ENCODE assay signal across 8 mouse cellular contexts in the genomic region with DNA sequence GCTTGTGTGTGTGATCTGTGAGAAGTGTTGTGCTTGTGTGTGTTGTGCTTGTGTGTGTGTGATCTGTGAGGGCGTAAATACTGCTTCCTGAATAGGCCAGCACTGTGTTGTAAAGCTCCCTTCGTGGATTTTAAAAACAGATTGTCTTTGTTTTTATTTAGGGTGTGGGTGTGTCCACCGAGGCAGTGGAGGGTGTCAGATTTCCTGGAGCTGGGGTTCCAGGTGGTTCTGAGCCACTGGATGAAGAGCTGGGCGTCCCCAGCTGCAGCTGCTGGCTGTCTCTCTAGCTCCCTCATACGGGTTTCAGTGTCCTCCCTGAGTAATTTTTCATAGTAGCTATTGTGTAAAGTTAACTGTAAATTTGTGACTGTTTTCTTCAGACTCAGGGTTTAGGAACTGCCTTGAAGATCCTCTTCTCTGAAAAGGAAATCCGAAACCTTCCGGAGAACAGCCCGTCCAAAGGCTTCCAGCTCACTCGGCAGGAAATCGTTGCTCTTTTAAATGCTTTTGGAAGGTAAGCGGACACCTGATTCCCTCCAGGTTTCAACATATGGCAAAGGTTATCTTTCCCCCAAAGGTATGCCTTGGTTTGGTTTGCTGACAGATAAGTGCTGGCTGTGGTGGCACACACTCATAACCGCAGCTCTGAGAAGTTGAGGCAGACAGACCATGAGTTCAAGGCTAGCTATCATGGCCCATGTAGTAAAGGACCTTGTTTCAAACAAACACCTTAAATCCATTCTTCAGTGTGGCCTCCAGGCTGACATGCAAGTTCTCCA. TPM values are rescaled to one million over a fixed set of nuclear protein-coding genes. Genes with fewer than 3 reads are reported as not detected.
DNase-seq lines count a peak whose midpoint lies in the region; ATAC-seq and TF ChIP-seq lines count a peak whose summit lies in the region.
"Not testable (repeated sequence)": the region's sequence is repeated elsewhere in the genome, so short reads cannot be mapped to it uniquely, and the experiment has no call there.
"Had no signal": no experiment of that assay in that cellular context is flagged by ENCODE, and none has a peak within 500 bp of the region (broad histone marks: within the 10 kb centered on the region; RNA-seq: fewer than 3 reads in every experiment).

No protein-coding gene starts in this region.

- not testable (repeated sequence) for H3K4me2 ChIP-seq in embryonic facial prominence, embryonic 11.5 days (ENCODE audit: low read depth, low read length); kidney, embryonic 16.5 days (replicated peaks; ENCODE audit: low read depth, low read length); limb, embryonic 11.5 days (ENCODE audit: low read depth, severe bottlenecking)

- not testable (repeated sequence) for TF ChIP-seq CTCF in E14TG2a.4 (conservative IDR thresholded peaks at IDR 0.05; ENCODE audit: low read length); gastrocnemius, adult 2 months (IDR thresholded peaks at IDR 0.05)

- not testable (repeated sequence) for H3K27me3 ChIP-seq in E14TG2a.4 (ENCODE audit: insufficient read depth, low read length); embryonic facial prominence, embryonic 11.5 days (ENCODE audit: control insufficient read depth, insufficient read depth, low read length); kidney, embryonic 16.5 days (ENCODE audit: insufficient read depth, low read length); limb, embryonic 11.5 days (ENCODE audit: control insufficient read depth, insufficient read depth, low read length)

- H3K36me3 ChIP-seq in E14TG2a.4 (ENCODE audit: insufficient read depth, low read length); embryonic facial prominence, embryonic 11.5 days (replicated peaks; ENCODE audit: control insufficient read depth, insufficient read depth, low read depth, low read length); kidney, embryonic 16.5 days (ENCODE audit: insufficient read depth, low read length); limb, embryonic 11.5 days (ENCODE audit: control insufficient read depth, insufficient read depth, low read length): not testable (repeated sequence)

- peak overlapping the region; percentile 57 for H3K4me3 ChIP-seq in E14TG2a.4 (replicated peaks; ENCODE audit: low read length)
- H3K4me3 ChIP-seq in embryonic facial prominence, embryonic 11.5 days (ENCODE audit: low read depth, low read length); kidney, embryonic 16.5 days (ENCODE audit: low read length); limb, embryonic 11.5 days (ENCODE audit: low read depth, low read length): not testable (repeated sequence)
- H3K4me3 ChIP-seq in gastrocnemius, adult 2 months = 0 out of 2 replicates have a peak overlapping the region, but pooled peaks have one; percentile 21

- peak; percentile 10 for DNase-seq in brain, adult 2 months (ENCODE audit: low read depth, low spot score)
- peak; percentile 43 for DNase-seq in embryonic facial prominence, embryonic 11.5 days (ENCODE audit: low spot score)
- not testable (repeated sequence) for DNase-seq in gastrocnemius, adult 2 months
- DNase-seq in limb, embryonic 11.5 days (ENCODE audit: low spot score) = peak; percentile 49
- DNase-seq in mesoderm, embryonic 11.5 days (ENCODE audit: low read depth, low spot score) = peak; percentile 5

- H3K4me1 ChIP-seq in E14TG2a.4 (replicated peaks; ENCODE audit: low read depth, low read length) = peaks cover 14% of the 10 kb centered on the region
- not testable (repeated sequence) for H3K4me1 ChIP-seq in embryonic facial prominence, embryonic 11.5 days (ENCODE audit: control insufficient read depth, insufficient read depth, low read length); kidney, embryonic 16.5 days (ENCODE audit: insufficient read depth, low read length); limb, embryonic 11.5 days (ENCODE audit: control insufficient read depth, insufficient read depth, low read length)

- ATAC-seq in embryonic facial prominence, embryonic 11.5 days (replicated peaks; ENCODE audit: insufficient number of reproducible peaks, low FRiP score, low TSS enrichment, low read depth) = 0 out of 2 replicates have a peak, but pooled peaks have one; percentile 39
- ATAC-seq in kidney, embryonic 16.5 days (ENCODE audit: low FRiP score, low TSS enrichment) = peak; percentile 89
- peak; percentile 77; the same call in 1 of the 2 replicates for ATAC-seq in limb, embryonic 11.5 days (ENCODE audit: insufficient number of reproducible peaks, low FRiP score, low TSS enrichment, low read depth)

- H3K27ac ChIP-seq in embryonic facial prominence, embryonic 11.5 days (replicated peaks; ENCODE audit: low read depth, low read length); gastrocnemius, adult 2 months; kidney, embryonic 16.5 days (ENCODE audit: low read length); limb, embryonic 11.5 days (replicated peaks; ENCODE audit: low read depth, low read length): not testable (repeated sequence)

- not testable (repeated sequence) for H3K9me3 ChIP-seq in E14TG2a.4 (ENCODE audit: low read length); embryonic facial prominence, embryonic 11.5 days (replicated peaks; ENCODE audit: control insufficient read depth, low read length); kidney, embryonic 16.5 days (ENCODE audit: low read length); limb, embryonic 11.5 days (ENCODE audit: control insufficient read depth, low read length)

- 24% methylated on average over 12 of the region's 12 CpGs for WGBS in embryonic facial prominence, embryonic 11.5 days
- 10% methylated on average over 12 of the region's 12 CpGs for WGBS in kidney, embryonic 16.5 days
- WGBS in limb, embryonic 11.5 days = 18% methylated on average over 11 of the region's 12 CpGs

- intact Hi-C loops in gastrocnemius, adult 2 months (cut with DNase I) = not testable (repeated sequence)

- not testable (repeated sequence) for H3K9ac ChIP-seq in embryonic facial prominence, embryonic 11.5 days (replicated peaks; ENCODE audit: low read length); kidney, embryonic 16.5 days (replicated peaks; ENCODE audit: low read length); limb, embryonic 11.5 days (ENCODE audit: low read length)

RNA-seq across cellular contexts. Expression of gene Gpr137b, which starts 46.0 kb away (rescaled TPM):
- 18.5 and 21.5 TPM in 2 replicates for polyA plus RNA-seq in embryonic facial prominence, embryonic 11.5 days (2014; fragmentation: Nextera tagmentation; extraction: Ambion mirVana)
- 1 to 10 TPM; 2.2 to 3.0 TPM for total RNA-seq in gastrocnemius, adult 2 months (2021)
- polyA plus RNA-seq in kidney, embryonic 16.5 days (2015; fragmentation: Nextera tagmentation; extraction: Ambion mirVana) = 27.1 and 29.2 TPM in 2 replicates
- polyA plus RNA-seq in limb, embryonic 11.5 days (2014; fragmentation: Nextera tagmentation; extraction: Ambion mirVana) = 18.3 and 19.6 TPM in 2 replicates
- polyA plus RNA-seq: erythroblast, embryonic 14.5 days had no signal

Comparison
In these comparisons a context has a peak if more than half of its experiments do, and no peak if none do; other contexts are left out.
1. ATAC-seq: peak in every context shown above with its lines; median percentile 89 in kidney, embryonic 16.5 days; 77 in limb, embryonic 11.5 days; 39 in embryonic facial prominence, embryonic 11.5 days.